Mouse (Mus musculus): Measurements from ENCODE around the gene Farp1. TPM values are rescaled to one million over a fixed set of nuclear protein-coding genes. Genes with fewer than 3 reads are reported as not detected.
"Not testable (repeated sequence)": the region's sequence is repeated elsewhere in the genome, so short reads cannot be mapped to it uniquely, and the experiment has no call there.

Gene Farp1
- polyA plus RNA-seq, 1 experiment from 2014 or later = 33.8 TPM

GRCm38 (mm10) chr14:121177907-121178306 lies 142.9 kb downstream of the Farp1 start:
- H3K27me3 ChIP-seq (ENCODE audit: control insufficient read depth, insufficient read depth, low read length) = no peaks in the 10 kb centered on the region
- H3K4me3 ChIP-seq (ENCODE audit: low read depth, low read length) = no peak overlapping the region
- H3K9me3 ChIP-seq (ENCODE audit: control insufficient read depth, low read length) = no peaks in the 10 kb centered on the region
- no peak overlapping the region for H3K27ac ChIP-seq (ENCODE audit: low read depth, low read length)
- ATAC-seq (replicated peaks; ENCODE audit: low FRiP score) = no peak; the same call in 1 of the 2 replicates
- no peaks in the 10 kb centered on the region for H3K36me3 ChIP-seq (ENCODE audit: control insufficient read depth, insufficient read depth, low read length)
- DNase-seq (ENCODE audit: low spot score) = no peak
- no peak overlapping the region for H3K9ac ChIP-seq (ENCODE audit: low read length)
- WGBS = 63% methylated on average over 6 of the region's 6 CpGs
- no peak overlapping the region for H3K4me2 ChIP-seq (ENCODE audit: low read depth, low read length, severe bottlenecking)
- peaks cover 4% of the 10 kb centered on the region; the same call in 1 of the 2 replicates for H3K4me1 ChIP-seq (replicated peaks; ENCODE audit: control insufficient read depth, insufficient read depth, low read length)

- H3K9ac ChIP-seq (ENCODE audit: low read length) = no peak overlapping the region
- no peak for DNase-seq (ENCODE audit: low spot score)
Observed at GRCm38 (mm10) chr14:121180611-121181010, 145.6 kb downstream of the Farp1 start.

GRCm38 (mm10) chr14:121181798-121182197 lies 146.8 kb downstream of the Farp1 start:
- Histone ChIP-seq H3K4me2 (ENCODE audit: low read depth, low read length, severe bottlenecking) (no peak overlapping the region), H3K4me1 (replicated peaks; ENCODE audit: control insufficient read depth, insufficient read depth, low read length) (peaks cover 9% of the 10 kb centered on the region; the same call in 1 of the 2 replicates), H3K36me3 (ENCODE audit: control insufficient read depth, insufficient read depth, low read length) (no peaks in the 10 kb centered on the region), H3K9me3 (ENCODE audit: control insufficient read depth, low read length) (no peaks in the 10 kb centered on the region), H3K9ac (ENCODE audit: low read length) (no peak overlapping the region), H3K4me3 (ENCODE audit: low read depth, low read length) (no peak overlapping the region), H3K27me3 (ENCODE audit: control insufficient read depth, insufficient read depth, low read length) (no peaks in the 10 kb centered on the region), H3K27ac (ENCODE audit: low read depth, low read length) (no peak overlapping the region)
- no peak for ATAC-seq (replicated peaks; ENCODE audit: low FRiP score)
- no peak for DNase-seq (ENCODE audit: low spot score)
- WGBS = 85% methylated on average over 4 of the region's 4 CpGs

More at GRCm38 (mm10) chr14:121180611-121181010, 145.6 kb downstream of the Farp1 start:
- H3K27me3 ChIP-seq (ENCODE audit: control insufficient read depth, insufficient read depth, low read length) = no peaks in the 10 kb centered on the region
- H3K4me1 ChIP-seq (replicated peaks; ENCODE audit: control insufficient read depth, insufficient read depth, low read length) = peaks cover 9% of the 10 kb centered on the region; the same call in 1 of the 2 replicates
- no peaks in the 10 kb centered on the region for H3K36me3 ChIP-seq (ENCODE audit: control insufficient read depth, insufficient read depth, low read length)
- WGBS = 91% methylated on average over 9 of the region's 9 CpGs
- ATAC-seq (replicated peaks; ENCODE audit: low FRiP score) = no peak
- H3K4me2 ChIP-seq (ENCODE audit: low read depth, low read length, severe bottlenecking) = no peak overlapping the region
- H3K4me3 ChIP-seq (ENCODE audit: low read depth, low read length) = no peak overlapping the region
- no peak overlapping the region for H3K27ac ChIP-seq (ENCODE audit: low read depth, low read length)
- no peaks in the 10 kb centered on the region for H3K9me3 ChIP-seq (ENCODE audit: control insufficient read depth, low read length)

GRCm38 (mm10) chr14:121182967-121183366 lies 148.0 kb downstream of the Farp1 start:
- no peaks in the 10 kb centered on the region for H3K9me3 ChIP-seq (ENCODE audit: control insufficient read depth, low read length)
- H3K4me3 ChIP-seq (ENCODE audit: low read depth, low read length) = no peak overlapping the region
- no peak overlapping the region for H3K4me2 ChIP-seq (ENCODE audit: low read depth, low read length, severe bottlenecking)
- H3K4me1 ChIP-seq (replicated peaks; ENCODE audit: control insufficient read depth, insufficient read depth, low read length) = peaks cover 7% of the 10 kb centered on the region; the same call in 1 of the 2 replicates
- H3K27ac ChIP-seq (ENCODE audit: low read depth, low read length) = no peak overlapping the region
- no peak for DNase-seq (ENCODE audit: low spot score)
- ATAC-seq (replicated peaks; ENCODE audit: low FRiP score) = no peak
- H3K27me3 ChIP-seq (ENCODE audit: control insufficient read depth, insufficient read depth, low read length) = no peaks in the 10 kb centered on the region
- 86% methylated on average over 8 of the region's 8 CpGs for WGBS
- H3K36me3 ChIP-seq (ENCODE audit: control insufficient read depth, insufficient read depth, low read length) = no peaks in the 10 kb centered on the region
- no peak overlapping the region for H3K9ac ChIP-seq (ENCODE audit: low read length)

- Histone ChIP-seq H3K27me3 (ENCODE audit: control insufficient read depth, insufficient read depth, low read length) (no peaks in the 10 kb centered on the region), H3K27ac (ENCODE audit: low read depth, low read length) (no peak overlapping the region), H3K9me3 (ENCODE audit: control insufficient read depth, low read length) (no peaks in the 10 kb centered on the region), H3K4me1 (replicated peaks; ENCODE audit: control insufficient read depth, insufficient read depth, low read length) (peaks cover 6% of the 10 kb centered on the region; the same call in 1 of the 2 replicates), H3K4me3 (ENCODE audit: low read depth, low read length) (no peak overlapping the region), H3K36me3 (ENCODE audit: control insufficient read depth, insufficient read depth, low read length) (no peaks in the 10 kb centered on the region), H3K9ac (ENCODE audit: low read length) (no peak overlapping the region), H3K4me2 (ENCODE audit: low read depth, low read length, severe bottlenecking) (no peak overlapping the region)
- 55% methylated on average over 8 of the region's 8 CpGs for WGBS
- peak; percentile 61 for ATAC-seq (replicated peaks; ENCODE audit: low FRiP score)
- no peak for DNase-seq (ENCODE audit: low spot score)
Observed at GRCm38 (mm10) chr14:121183414-121184130, 148.6 kb downstream of the Farp1 start.

GRCm38 (mm10) chr14:121184351-121184750 lies 149.4 kb downstream of the Farp1 start:
- DNase-seq (ENCODE audit: low spot score) (no peak), ATAC-seq (replicated peaks; ENCODE audit: low FRiP score) (no peak)
- H3K4me3 ChIP-seq (ENCODE audit: low read depth, low read length) = no peak overlapping the region
- no peak overlapping the region for H3K4me2 ChIP-seq (ENCODE audit: low read depth, low read length, severe bottlenecking)
- peaks cover 6% of the 10 kb centered on the region; the same call in 1 of the 2 replicates for H3K4me1 ChIP-seq (replicated peaks; ENCODE audit: control insufficient read depth, insufficient read depth, low read length)
- H3K9me3 ChIP-seq (ENCODE audit: control insufficient read depth, low read length) = no peaks in the 10 kb centered on the region
- 92% methylated on average over 8 of the region's 8 CpGs for WGBS
- no peaks in the 10 kb centered on the region for H3K36me3 ChIP-seq (ENCODE audit: control insufficient read depth, insufficient read depth, low read length)
- H3K27me3 ChIP-seq (ENCODE audit: control insufficient read depth, insufficient read depth, low read length) = no peaks in the 10 kb centered on the region
- H3K27ac ChIP-seq (ENCODE audit: low read depth, low read length) = no peak overlapping the region
- no peak overlapping the region for H3K9ac ChIP-seq (ENCODE audit: low read length)

GRCm38 (mm10) chr14:121186402-121186894 lies 151.4 kb downstream of the Farp1 start:
- 88% methylated on average over 8 of the region's 8 CpGs for WGBS

GRCm38 (mm10) chr14:121189840-121190239 lies 154.8 kb downstream of the Farp1 start:
- H3K27ac ChIP-seq (ENCODE audit: low read depth, low read length); H3K9me3 ChIP-seq (ENCODE audit: control insufficient read depth, low read length); DNase-seq (ENCODE audit: low spot score); H3K27me3 ChIP-seq (ENCODE audit: control insufficient read depth, insufficient read depth, low read length); H3K4me1 ChIP-seq (replicated peaks; ENCODE audit: control insufficient read depth, insufficient read depth, low read length); ATAC-seq (replicated peaks; ENCODE audit: low FRiP score); H3K4me3 ChIP-seq (ENCODE audit: low read depth, low read length); H3K9ac ChIP-seq (ENCODE audit: low read length); H3K4me2 ChIP-seq (ENCODE audit: low read depth, low read length, severe bottlenecking); H3K36me3 ChIP-seq (ENCODE audit: control insufficient read depth, insufficient read depth, low read length): not testable (repeated sequence)
- 95% methylated on average over 10 of the region's 10 CpGs for WGBS

More at GRCm38 (mm10) chr14:121186402-121186894, 151.4 kb downstream of the Farp1 start:
- Histone ChIP-seq H3K36me3 (ENCODE audit: control insufficient read depth, insufficient read depth, low read length) (no peaks in the 10 kb centered on the region), H3K9me3 (ENCODE audit: control insufficient read depth, low read length) (no peaks in the 10 kb centered on the region), H3K4me1 (replicated peaks; ENCODE audit: control insufficient read depth, insufficient read depth, low read length) (peaks cover 6% of the 10 kb centered on the region; the same call in 1 of the 2 replicates), H3K4me3 (ENCODE audit: low read depth, low read length) (no peak overlapping the region), H3K9ac (ENCODE audit: low read length) (no peak overlapping the region), H3K4me2 (ENCODE audit: low read depth, low read length, severe bottlenecking) (no peak overlapping the region), H3K27me3 (ENCODE audit: control insufficient read depth, insufficient read depth, low read length) (no peaks in the 10 kb centered on the region), H3K27ac (ENCODE audit: low read depth, low read length) (no peak overlapping the region)
- ATAC-seq (replicated peaks; ENCODE audit: low FRiP score) = no peak
- no peak for DNase-seq (ENCODE audit: low spot score)

Measured in forebrain, embryonic 11.5 days (tissue).